Mouse (Mus musculus): Measurements from ENCODE around the gene Olfr130. TPM values are rescaled to one million over a fixed set of nuclear protein-coding genes. Genes with fewer than 3 reads are reported as not detected.

Olfr130 gene
- polyA plus RNA-seq (2012; ENCODE audit: low replicate concordance): not detected in 2 replicates

DNA sequence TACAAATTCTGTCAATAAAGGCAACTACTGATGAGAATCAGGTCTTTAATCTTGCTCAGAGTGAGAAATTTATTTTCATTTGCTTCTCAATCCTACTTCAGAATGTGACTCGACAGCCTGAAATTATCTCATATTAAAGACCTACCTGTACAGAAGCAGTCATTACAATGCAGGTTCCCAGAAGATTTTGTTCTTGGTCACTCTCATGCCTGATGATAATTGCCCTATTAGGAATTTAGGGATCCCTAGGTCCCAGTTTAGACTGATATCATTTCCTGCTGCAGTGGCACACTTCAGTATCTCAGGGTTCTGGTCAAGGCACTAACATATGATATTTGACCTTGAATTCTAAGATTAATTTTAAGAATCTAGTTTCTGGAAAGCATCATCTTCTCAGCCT lies at the start of gene Olfr130:
Olfr130 (plus strand) TSS at position 301 of the 400 bp plus-strand sequence.

GRCm38 (mm10) chr17:38059979-38060378 lies 3.7 kb upstream of the Olfr130 start, which contains the start of gene Olfr129:
Olfr129 (minus strand) TSS chr17:38060079.

GRCm38 (mm10) chr17:38088593-38088992 lies 24.9 kb downstream of the Olfr130 start, which contains the start of gene Olfr131:
Olfr131 (minus strand) TSS chr17:38088693.

Other genes with a start within 250 kb of the Olfr130 start
- gene Olfr125, start 231.0 kb upstream of the Olfr130 start, polyA plus RNA-seq (2012; ENCODE audit: low replicate concordance): not detected in 2 replicates
- gene Olfr126, start 216.4 kb upstream of the Olfr130 start, polyA plus RNA-seq (2012; ENCODE audit: low replicate concordance): not detected in 2 replicates
- not detected in 2 replicates for gene Olfr127, start 163.5 kb upstream of the Olfr130 start, polyA plus RNA-seq (2012; ENCODE audit: low replicate concordance)
- gene Olfr128, start 143.4 kb upstream of the Olfr130 start, polyA plus RNA-seq (2012; ENCODE audit: low replicate concordance): not detected in 2 replicates
- gene Olfr761, start 110.8 kb upstream of the Olfr130 start, polyA plus RNA-seq (2012; ENCODE audit: low replicate concordance): not detected in 2 replicates
- not detected in 2 replicates for gene Olfr129, start 3.8 kb upstream of the Olfr130 start, polyA plus RNA-seq (2012; ENCODE audit: low replicate concordance)
- gene Olfr131, start 24.8 kb downstream of the Olfr130 start, polyA plus RNA-seq (2012; ENCODE audit: low replicate concordance): not detected in 2 replicates
- gene Olfr132, start 70.6 kb downstream of the Olfr130 start, polyA plus RNA-seq (2012; ENCODE audit: low replicate concordance): not detected in 2 replicates
- not detected in 2 replicates for gene Olfr133, start 81.4 kb downstream of the Olfr130 start, polyA plus RNA-seq (2012; ENCODE audit: low replicate concordance)
- not detected in 2 replicates for gene Olfr134, start 107.5 kb downstream of the Olfr130 start, polyA plus RNA-seq (2012; ENCODE audit: low replicate concordance)
- gene Olfr135, start 140.4 kb downstream of the Olfr130 start, polyA plus RNA-seq (2012; ENCODE audit: low replicate concordance): not detected in 2 replicates
- gene Olfr138, start 197.1 kb downstream of the Olfr130 start, polyA plus RNA-seq (2012; ENCODE audit: low replicate concordance): not detected in 2 replicates
- gene Olfr137, start 243.6 kb downstream of the Olfr130 start, polyA plus RNA-seq (2012; ENCODE audit: low replicate concordance): not detected in 2 replicates

All from hematopoietic multipotent progenitor cell, adult 10-12 weeks (in vitro differentiated cells).